Mouse (Mus musculus) heart, embryonic 13.5 days (tissue): ENCODE data around the gene Cox6b2. TPM values are rescaled to one million over a fixed set of nuclear protein-coding genes. Genes with fewer than 3 reads are reported as not detected.
A peak's percentile ranks its signal among the peaks of the same experiment; 100 is the strongest.

Source experiments
- ATAC-seq: fragments of 200-750 bp; cut with Nextera tagmentation; 2 replicates; pipeline ENCODE4 v1.8.0; 2017; ENCODE audit warnings: moderate TSS enrichment; ENCODE audit not compliant: insufficient number of reproducible peaks, low FRiP score, low TSS enrichment; ENCODE audit errors: extremely low read depth
- H3K27ac ChIP-seq: fragments of 300-500 bp; sonication (generic); replicated peaks from 2 replicates; pipeline ENCODE4 v1.5.1; 2015; ENCODE audit warnings: moderate library complexity, mild to moderate bottlenecking, inconsistent platforms
- H3K27me3 ChIP-seq: fragments of 300-500 bp; sonication (generic); replicated peaks from 2 replicates; pipeline ENCODE4 v1.6.1; 2015; ENCODE audit warnings: mild to moderate bottlenecking, inconsistent platforms
- H3K36me3 ChIP-seq: fragments of 300-500 bp; sonication (generic); 2 replicates; pipeline ENCODE4 v1.6.1; 2015; ENCODE audit warnings: mild to moderate bottlenecking, inconsistent platforms
- H3K4me1 ChIP-seq: fragments of 300-500 bp; sonication (generic); 2 replicates; pipeline ENCODE4 v1.6.1; 2015; ENCODE audit warnings: inconsistent platforms
- H3K4me2 ChIP-seq: fragments of 300-500 bp; sonication (generic); 2 replicates; pipeline ENCODE4 v1.6.1; 2015; ENCODE audit warnings: inconsistent platforms, mild to moderate bottlenecking, moderate library complexity
- H3K4me3 ChIP-seq: fragments of 300-500 bp; sonication (generic); 2 replicates; pipeline ENCODE4 v1.5.1; 2015; ENCODE audit warnings: moderate library complexity, mild to moderate bottlenecking, inconsistent platforms
- H3K9ac ChIP-seq: fragments of 300-500 bp; sonication (generic); 2 replicates; pipeline ENCODE4 v1.6.1; 2015; ENCODE audit warnings: inconsistent platforms, mild to moderate bottlenecking, moderate library complexity
- H3K9me3 ChIP-seq: fragments of 300-500 bp; sonication (generic); 2 replicates; pipeline ENCODE4 v1.6.1; 2016; ENCODE audit warnings: inconsistent platforms
- WGBS: fragments of 180-500 bp; shearing (Covaris S2); methylation state at CpG from one replicate; pipeline ENCODE4 v1.1.7; 2015; ENCODE audit warnings: mixed read lengths; 5-methylcytosine and 5-hydroxymethylcytosine counted together
- polyA plus RNA-seq: library from polyadenylated mRNA; unstranded; fragments of >200 nt; fragmentation: Nextera tagmentation; extraction: Ambion mirVana; gene quantifications from 2 replicates; pipeline ENCODE4 v1.2.1, GENCODE M21; 2015

Gene Cox6b2
- polyA plus RNA-seq, 1 experiment from 2014 or later = 36.4 TPM

- Histone ChIP-seq H3K4me3 (peak overlapping the region; percentile 79), H3K4me2 (peak overlapping the region; percentile 87), H3K36me3 (peaks cover 33% of the 10 kb centered on the region), H3K4me1 (peaks cover 38% of the 10 kb centered on the region), H3K9me3 (no peaks in the 10 kb centered on the region), H3K27me3 (no peaks in the 10 kb centered on the region), H3K27ac (peak overlapping the region; percentile 92), H3K9ac (peak overlapping the region; percentile 92)
- ATAC-seq = 0 out of 2 replicates have a peak, but pooled peaks have one; percentile 3
- WGBS = under 1% methylated on average over 14 of the region's 14 CpGs
These were observed 12.6 kb downstream of the Cox6b2 start for GRCm38 (mm10) chr7:4740309-4740727.

GRCm38 (mm10) chr7:4739544-4740275, 13.2 kb downstream of the Cox6b2 start, which contains the start of gene Kmt5c:
Kmt5c (plus strand) TSS chr7:4740115.
- ATAC-seq = peak; percentile 93

GRCm38 (mm10) chr7:4739041-4739543, 13.8 kb downstream of the Cox6b2 start:
- Histone ChIP-seq H3K9me3 (no peaks in the 10 kb centered on the region), H3K36me3 (peaks cover 22% of the 10 kb centered on the region), H3K4me2 (peak overlapping the region; percentile 87), H3K4me3 (peak overlapping the region; percentile 79), H3K27me3 (no peaks in the 10 kb centered on the region), H3K9ac (peak overlapping the region; percentile 16), H3K27ac (peak overlapping the region; percentile 62), H3K4me1 (peaks cover 38% of the 10 kb centered on the region)
- WGBS = 49% methylated on average over 10 of the region's 10 CpGs
- ATAC-seq = no peak

More at GRCm38 (mm10) chr7:4739544-4740275, 13.2 kb downstream of the Cox6b2 start, which contains the start of gene Kmt5c:
- H3K4me2 ChIP-seq = peak within 1 kb of the TSS; percentile 87
- peak within 1 kb of the TSS; percentile 92 for H3K27ac ChIP-seq
- H3K4me1 ChIP-seq = peaks cover 38% of the 10 kb centered on the region
- no peaks in the 10 kb centered on the region for H3K9me3 ChIP-seq
- no peaks in the 10 kb centered on the region for H3K27me3 ChIP-seq
- H3K36me3 ChIP-seq = peaks cover 29% of the 10 kb centered on the region
- H3K9ac ChIP-seq = peak within 1 kb of the TSS; percentile 92
- WGBS = under 1% methylated on average over 39 of the region's 44 CpGs
- peak within 1 kb of the TSS; percentile 79 for H3K4me3 ChIP-seq

- Histone ChIP-seq H3K9ac (no peak overlapping the region), H3K4me3 (no peak overlapping the region), H3K4me1 (no peaks in the 10 kb centered on the region), H3K9me3 (peaks cover 3% of the 10 kb centered on the region; the same call in 1 of the 2 replicates), H3K36me3 (no peaks in the 10 kb centered on the region), H3K27ac (no peak overlapping the region), H3K4me2 (no peak overlapping the region), H3K27me3 (0 out of 2 replicates have a peak, but pooled peaks cover 3% of the 10 kb centered on the region)
- WGBS = 40% methylated on average over 6 of the region's 6 CpGs
- no peak for ATAC-seq
These were observed 19.9 kb downstream of the Cox6b2 start for GRCm38 (mm10) chr7:4732968-4733392.

GRCm38 (mm10) chr7:4731090-4731489, 21.8 kb downstream of the Cox6b2 start:
- Histone ChIP-seq H3K9me3 (peaks cover 3% of the 10 kb centered on the region; the same call in 1 of the 2 replicates), H3K4me3 (no peak overlapping the region), H3K4me2 (no peak overlapping the region), H3K27ac (no peak overlapping the region), H3K36me3 (no peaks in the 10 kb centered on the region), H3K9ac (no peak overlapping the region), H3K4me1 (no peaks in the 10 kb centered on the region), H3K27me3 (0 out of 2 replicates have a peak, but pooled peaks cover 3% of the 10 kb centered on the region)
- no peak for ATAC-seq
- WGBS = 70% methylated on average over 5 of the region's 5 CpGs

GRCm38 (mm10) chr7:4725169-4725568, 27.7 kb downstream of the Cox6b2 start, which contains the start of gene Tmem150b:
Tmem150b (minus strand) TSS chr7:4725249.
- peaks cover 8% of the 10 kb centered on the region; the same call in 1 of the 2 replicates for H3K27me3 ChIP-seq
- H3K4me1 ChIP-seq = no peaks in the 10 kb centered on the region
- ATAC-seq = no peak
- WGBS = 60% methylated on average over 7 of the region's 7 CpGs
- no peaks in the 10 kb centered on the region for H3K36me3 ChIP-seq
- H3K9me3 ChIP-seq = peaks cover 3% of the 10 kb centered on the region; the same call in 1 of the 2 replicates
- no peak within 1 kb of the TSS for H3K9ac ChIP-seq
- no peak within 1 kb of the TSS for H3K27ac ChIP-seq
- no peak within 1 kb of the TSS for H3K4me3 ChIP-seq
- H3K4me2 ChIP-seq = no peak within 1 kb of the TSS

GRCm38 (mm10) chr7:4724359-4724758, 28.5 kb downstream of the Cox6b2 start:
- ATAC-seq = no peak
- no peak overlapping the region for H3K9ac ChIP-seq
- no peak overlapping the region for H3K27ac ChIP-seq
- H3K9me3 ChIP-seq = no peaks in the 10 kb centered on the region
- no peak overlapping the region for H3K4me2 ChIP-seq
- H3K36me3 ChIP-seq = no peaks in the 10 kb centered on the region
- no peaks in the 10 kb centered on the region for H3K4me1 ChIP-seq
- no peak overlapping the region for H3K4me3 ChIP-seq
- 57% methylated on average over 3 of the region's 3 CpGs for WGBS
- H3K27me3 ChIP-seq = peaks cover 8% of the 10 kb centered on the region; the same call in 1 of the 2 replicates

- Histone ChIP-seq H3K27me3 (peaks cover 8% of the 10 kb centered on the region; the same call in 1 of the 2 replicates), H3K4me1 (no peaks in the 10 kb centered on the region), H3K4me3 (peak overlapping the region; percentile 37), H3K9me3 (no peaks in the 10 kb centered on the region), H3K36me3 (no peaks in the 10 kb centered on the region), H3K9ac (peak overlapping the region; percentile 56; the same call in 1 of the 2 replicates), H3K4me2 (peak overlapping the region; percentile 65), H3K27ac (no peak overlapping the region)
- 31% methylated on average over 12 of the region's 12 CpGs for WGBS
- no peak for ATAC-seq
These were observed 29.4 kb downstream of the Cox6b2 start for GRCm38 (mm10) chr7:4723508-4723907.

- Histone ChIP-seq H3K4me3 (no peak overlapping the region), H3K9ac (no peak overlapping the region), H3K27me3 (0 out of 2 replicates have a peak, but pooled peaks cover 8% of the 10 kb centered on the region), H3K4me1 (no peaks in the 10 kb centered on the region), H3K36me3 (peaks cover 28% of the 10 kb centered on the region), H3K4me2 (no peak overlapping the region), H3K27ac (no peak overlapping the region), H3K9me3 (no peaks in the 10 kb centered on the region)
- 84% methylated on average over 3 of the region's 3 CpGs for WGBS
- no peak for ATAC-seq
These were observed 33.6 kb downstream of the Cox6b2 start for GRCm38 (mm10) chr7:4719276-4719675.

GRCm38 (mm10) chr7:4716955-4717354, 35.9 kb downstream of the Cox6b2 start:
- Histone ChIP-seq H3K4me2 (no peak overlapping the region), H3K36me3 (peaks cover 51% of the 10 kb centered on the region), H3K4me1 (no peaks in the 10 kb centered on the region), H3K9me3 (no peaks in the 10 kb centered on the region), H3K9ac (no peak overlapping the region), H3K27me3 (no peaks in the 10 kb centered on the region), H3K27ac (no peak overlapping the region), H3K4me3 (no peak overlapping the region)
- no peak for ATAC-seq
- 54% methylated on average over 6 of the region's 6 CpGs for WGBS

- WGBS = 72% methylated on average over 3 of the region's 3 CpGs
- Histone ChIP-seq H3K9ac (no peak overlapping the region), H3K27ac (no peak overlapping the region), H3K4me3 (no peak overlapping the region), H3K27me3 (no peaks in the 10 kb centered on the region), H3K4me2 (no peak overlapping the region), H3K9me3 (no peaks in the 10 kb centered on the region), H3K36me3 (peaks cover 89% of the 10 kb centered on the region), H3K4me1 (no peaks in the 10 kb centered on the region)
- ATAC-seq = no peak
These were observed 40.3 kb downstream of the Cox6b2 start for GRCm38 (mm10) chr7:4712594-4712993.
